Mouse (Mus musculus) gastrocnemius, adult 18-20 months (tissue): ENCODE measurements around the gene Ap1m2. TPM values are rescaled to one million over a fixed set of nuclear protein-coding genes. Genes with fewer than 3 reads are reported as not detected.
"Not testable (repeated sequence)": the region's sequence is repeated elsewhere in the genome, so short reads cannot be mapped to it uniquely, and the experiment has no call there.

Experiments used
- DNase-seq: peaks from one replicate; pipeline ENCODE4 v3.0.0; 2021; ENCODE audit warnings: low spot score
- total RNA-seq, 2 experiments: library from RNA; stranded (reverse); gene quantifications; 2 replicates each; pipeline ENCODE4 v1.2.3; 2021

Gene Ap1m2
- total RNA-seq, 2 experiments from 2014 or later: not detected

- DNase-seq: no peak
Measured at GRCm38 (mm10) chr9:21264272-21264999, 47.7 kb downstream of the Ap1m2 start.

GRCm38 (mm10) chr9:21261831-21262230 is 50.3 kb downstream of the Ap1m2 start:
- DNase-seq: no peak

DNA sequence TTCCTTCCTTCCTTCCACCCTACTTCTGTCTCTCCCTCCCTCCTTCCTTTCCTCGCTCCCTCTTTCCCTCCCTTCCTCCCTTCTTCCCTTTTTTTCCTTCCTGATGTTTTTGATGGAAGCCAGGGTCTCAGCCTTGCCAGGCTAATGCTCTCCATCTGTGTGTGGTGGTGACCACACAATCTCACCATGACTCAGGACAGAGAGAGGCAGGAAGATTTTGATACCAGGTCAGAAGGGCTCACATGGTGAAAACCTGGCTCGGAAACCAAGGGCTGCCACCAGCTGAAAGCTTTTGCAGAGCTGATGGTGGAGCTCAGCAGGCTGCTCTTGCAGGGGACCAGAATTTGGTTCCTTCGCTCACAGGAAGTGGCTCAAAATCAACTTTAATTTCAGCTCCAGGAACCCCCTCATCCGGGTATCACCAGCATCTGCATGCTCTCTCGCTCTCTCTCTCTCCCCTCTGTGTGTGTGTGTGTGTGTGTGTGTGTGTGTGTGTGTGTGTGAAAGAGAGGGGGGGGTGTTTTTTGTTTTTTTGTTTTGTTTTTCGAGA is 51.6 kb downstream of the Ap1m2 start:
- no peak for DNase-seq

DNA sequence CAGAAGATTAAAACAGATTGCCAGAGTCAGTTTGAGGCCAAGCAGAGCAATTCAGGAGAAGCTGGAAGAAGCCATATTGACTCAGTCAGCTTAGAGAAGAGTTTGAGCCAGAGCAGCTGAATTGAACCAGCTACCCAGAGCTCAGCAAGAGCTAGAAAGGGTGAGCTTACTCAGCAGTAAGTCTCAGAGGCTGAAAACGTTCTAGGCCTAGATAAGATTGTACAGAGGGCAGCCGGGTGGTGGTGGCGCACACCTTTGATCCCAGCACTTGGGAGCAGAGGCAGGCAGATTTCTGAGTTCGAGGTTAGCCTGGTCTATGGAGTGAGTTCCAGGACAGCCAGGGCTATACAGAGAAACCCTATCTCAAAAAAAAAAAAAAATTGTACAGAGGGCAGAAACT is 55.8 kb downstream of the Ap1m2 start:
- not testable (repeated sequence) for DNase-seq

- DNase-seq: no peak
Measured at GRCm38 (mm10) chr9:21254690-21255089, 57.4 kb downstream of the Ap1m2 start.

GRCm38 (mm10) chr9:21251116-21251735 is 60.9 kb downstream of the Ap1m2 start:
- DNase-seq: no peak

- peak; percentile 46 for DNase-seq
Measured at GRCm38 (mm10) chr9:21250509-21250908, 61.6 kb downstream of the Ap1m2 start.

DNA sequence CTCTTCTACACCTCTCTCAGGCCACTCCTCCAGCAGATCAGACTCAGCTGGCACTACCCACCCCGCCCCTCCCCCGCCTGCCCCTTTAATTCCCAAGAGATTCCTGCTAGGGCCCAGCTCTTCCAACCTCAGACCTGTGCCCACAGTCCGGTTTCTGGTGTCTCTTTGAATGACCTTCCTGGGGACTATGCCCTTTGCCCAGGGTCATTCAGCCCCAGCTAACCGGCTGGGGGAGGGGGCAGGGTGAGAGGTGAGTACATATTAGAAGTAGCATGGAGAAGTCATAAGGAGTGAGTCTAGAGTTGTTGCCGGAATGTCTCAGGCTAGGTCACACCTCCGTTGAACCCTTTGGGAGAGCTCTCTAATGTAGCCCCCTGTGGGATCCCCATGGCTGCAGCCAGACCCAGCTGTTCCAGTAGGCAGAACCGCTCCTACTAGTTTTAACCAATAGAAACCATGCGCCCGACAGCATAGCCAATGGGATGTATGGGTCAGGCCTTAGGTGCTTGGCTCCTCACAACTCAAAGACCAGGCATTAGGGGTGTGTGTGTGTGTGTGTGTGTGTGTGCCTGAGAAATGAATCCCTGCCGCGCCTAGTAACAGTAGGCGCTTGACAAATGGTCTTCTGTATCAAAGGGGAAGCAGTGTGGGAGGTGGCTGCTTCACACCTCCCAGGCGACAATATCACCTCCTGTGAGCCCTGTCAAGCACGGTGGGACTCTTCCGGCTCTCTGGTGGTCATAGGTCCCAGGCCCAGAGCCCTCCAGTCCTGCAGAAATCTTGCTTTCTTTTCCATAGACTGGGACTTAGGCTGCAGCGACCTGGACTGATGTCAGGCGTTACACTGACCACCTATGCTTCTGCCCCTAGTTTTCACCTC is 62.3 kb downstream of the Ap1m2 start:
- no peak for DNase-seq

DNA sequence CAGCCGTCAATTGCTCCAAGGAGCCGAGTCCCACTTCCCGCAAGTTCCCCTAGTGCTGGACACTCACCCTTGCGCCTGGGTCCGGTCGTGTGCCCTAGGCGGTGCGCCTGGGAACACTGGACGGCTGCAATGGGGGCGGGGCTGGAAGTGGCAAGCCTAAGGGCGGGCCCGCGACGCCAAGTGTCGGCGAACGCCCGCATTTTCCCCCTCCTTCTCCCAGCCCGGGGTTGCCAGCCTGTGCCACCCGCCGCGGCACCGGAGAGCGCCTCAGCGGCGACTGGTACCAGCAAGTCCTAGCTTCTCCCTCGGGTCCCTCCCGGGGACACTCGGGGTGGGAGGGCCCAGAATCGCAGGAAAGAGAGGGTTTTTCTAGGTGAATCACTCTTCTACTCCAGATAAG is 63.8 kb downstream of the Ap1m2 start, which contains the start of gene S1pr5:
Gene S1pr5, minus strand, starts transcription at position 118 of the 400 bp plus-strand sequence.
- peak; percentile 50 for DNase-seq

- no peak for DNase-seq
Measured at GRCm38 (mm10) chr9:21246342-21246741, 65.8 kb downstream of the Ap1m2 start.

DNA sequence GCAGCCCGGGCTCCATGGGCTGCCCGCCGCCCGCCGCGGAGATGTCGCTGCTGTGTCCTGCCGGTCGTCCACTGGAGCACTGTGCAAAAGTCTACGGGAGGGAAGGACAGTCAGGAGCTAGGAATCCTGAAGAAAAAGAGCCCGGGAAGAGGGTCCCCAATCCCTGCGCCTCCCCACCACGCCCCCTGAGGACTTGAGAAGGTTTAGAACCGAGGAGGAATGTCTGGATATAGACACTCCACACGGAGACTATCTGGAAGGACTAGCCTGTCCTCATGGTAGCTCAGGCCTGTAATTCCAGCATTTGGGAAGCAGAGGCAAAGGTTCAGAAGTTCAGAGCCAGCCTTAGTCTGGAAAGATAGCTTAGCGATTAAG is 67.0 kb downstream of the Ap1m2 start:
- DNase-seq: no peak

GRCm38 (mm10) chr9:21244428-21245112 is 67.6 kb downstream of the Ap1m2 start:
- DNase-seq: no peak

Other genes with a start within 250 kb of the Ap1m2 start
- not detected for gene Zglp1, start 245.2 kb downstream of the Ap1m2 start, total RNA-seq
- under 1 TPM; 0.17 to 0.34 TPM for gene Gm49373, start 239.2 kb downstream of the Ap1m2 start, total RNA-seq
- 10 to 100 TPM; 46.9 to 48.4 TPM for gene Fdx1l, start 238.7 kb downstream of the Ap1m2 start, total RNA-seq
- under 1 TPM; 0.43 to 0.64 TPM for gene Gm38431, start 220.3 kb downstream of the Ap1m2 start, total RNA-seq
- 10 to 100 TPM; 16.8 to 20.2 TPM for gene Raver1, start 220.3 kb downstream of the Ap1m2 start, total RNA-seq
- 1 to 10 TPM; 5.0 to 6.1 TPM for gene Tyk2, start 181.1 kb downstream of the Ap1m2 start, total RNA-seq
- 100 to 1,000 TPM; 128 to 140 TPM for gene Cdc37, start 162.4 kb downstream of the Ap1m2 start, total RNA-seq
- gene Pde4a, start 146.6 kb downstream of the Ap1m2 start, total RNA-seq: 10 to 100 TPM; 45.0 to 52.4 TPM
- gene Keap1, start 73.0 kb downstream of the Ap1m2 start, total RNA-seq: 10 to 100 TPM; 50.8 to 51.5 TPM
- gene S1pr5, start 63.9 kb downstream of the Ap1m2 start, total RNA-seq: under 1 TPM; 0.09 to 0.12 TPM
- 10 to 100 TPM; 64.7 to 67.6 TPM for gene Atg4d, start 47.0 kb downstream of the Ap1m2 start, total RNA-seq
- 1 to 10 TPM; 8.0 to 9.3 TPM for gene Kri1, start 24.4 kb downstream of the Ap1m2 start, total RNA-seq
- 1 to 10 TPM; 8.0 to 8.3 TPM for gene Cdkn2d, start 20.9 kb downstream of the Ap1m2 start, total RNA-seq
- gene Slc44a2, start 8.4 kb upstream of the Ap1m2 start, total RNA-seq: 100 to 1,000 TPM; 159 to 162 TPM
- gene Ilf3, start 55.5 kb upstream of the Ap1m2 start, total RNA-seq: 10 to 100 TPM; 17.3 to 22.2 TPM
- 1 to 10 TPM; 5.8 to 6.3 TPM for gene Qtrt1, start 99.5 kb upstream of the Ap1m2 start, total RNA-seq
- gene Dnm2, start 112.6 kb upstream of the Ap1m2 start, total RNA-seq: 10 to 100 TPM; 37.0 to 38.6 TPM
- 10 to 100 TPM; 31.6 to 32.7 TPM for gene Tmed1, start 197.9 kb upstream of the Ap1m2 start, total RNA-seq
- under 1 TPM; 0.30 to 0.50 TPM for gene AB124611, start 213.8 kb upstream of the Ap1m2 start, total RNA-seq
- 10 to 100 TPM; 55.5 to 66.5 TPM for gene Carm1, start 234.6 kb upstream of the Ap1m2 start, total RNA-seq